Mouse (Mus musculus) testis, postnatal 10 days (tissue): ENCODE measurements around the gene Cenpu.
A peak's percentile ranks its signal among the peaks of the same experiment; 100 is the strongest.
"Not testable (repeated sequence)": the region's sequence is repeated elsewhere in the genome, so short reads cannot be mapped to it uniquely, and the experiment has no call there.

Source experiments
- DNase-seq: peaks from one replicate; pipeline ENCODE4 v3.0.0; 2021; ENCODE audit warnings: low spot score

Gene Cenpu

DNA sequence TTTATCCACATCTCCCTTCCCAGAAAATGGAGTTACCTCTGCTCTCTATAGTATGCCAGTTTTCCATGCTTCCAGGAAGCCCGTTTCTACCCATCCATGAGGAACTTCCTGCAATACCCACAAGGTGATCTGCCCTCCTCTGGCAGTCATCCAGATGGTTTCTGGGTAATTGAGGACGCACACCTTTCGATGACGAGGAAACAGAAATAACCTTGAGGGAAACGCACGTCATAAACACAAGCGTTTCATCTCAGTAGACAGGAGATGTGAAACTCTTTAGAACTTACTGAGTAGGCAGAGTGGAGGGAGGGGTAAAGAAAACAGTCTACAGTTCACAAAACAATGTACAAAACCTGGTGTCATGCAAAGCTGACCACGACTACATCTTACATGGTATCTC, 1.8 kb upstream of the Cenpu start:
- no peak for DNase-seq

DNA sequence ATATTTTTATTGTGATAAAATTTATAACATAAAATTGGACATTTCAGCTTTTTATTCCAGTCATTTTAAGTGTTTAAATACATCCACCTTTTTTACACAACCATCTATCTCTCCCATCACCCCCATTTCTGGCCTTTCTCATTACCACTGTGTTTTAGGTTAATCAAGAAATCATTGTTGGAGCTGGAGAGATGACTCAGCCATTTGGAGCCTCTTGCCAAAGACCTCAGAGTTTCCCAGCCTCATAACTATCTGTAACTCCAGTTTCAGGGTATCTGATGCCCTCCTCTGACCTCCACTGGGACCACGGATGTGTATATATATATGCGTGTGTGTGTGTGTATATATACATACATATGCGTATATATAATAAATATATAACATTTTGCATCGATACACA, 799 bp upstream of the Cenpu start:
- no peak for DNase-seq

DNA sequence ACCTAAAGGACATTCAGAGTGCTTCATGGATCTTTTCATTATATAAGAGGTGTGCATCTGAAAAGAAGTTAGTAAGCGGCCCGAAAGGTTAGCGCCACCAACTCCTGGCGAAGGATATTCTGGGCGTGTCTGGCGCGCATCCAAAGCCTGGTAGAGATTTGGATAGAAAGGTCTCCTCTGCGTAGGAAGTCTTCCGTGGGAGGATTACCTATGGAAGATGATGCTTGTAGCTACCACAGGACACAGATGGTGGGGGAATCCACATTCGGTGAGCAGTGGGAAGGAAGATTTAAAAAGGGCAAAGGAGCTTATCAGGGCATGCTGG, 575 bp downstream of the Cenpu start:
- DNase-seq: peak; percentile 69

DNA sequence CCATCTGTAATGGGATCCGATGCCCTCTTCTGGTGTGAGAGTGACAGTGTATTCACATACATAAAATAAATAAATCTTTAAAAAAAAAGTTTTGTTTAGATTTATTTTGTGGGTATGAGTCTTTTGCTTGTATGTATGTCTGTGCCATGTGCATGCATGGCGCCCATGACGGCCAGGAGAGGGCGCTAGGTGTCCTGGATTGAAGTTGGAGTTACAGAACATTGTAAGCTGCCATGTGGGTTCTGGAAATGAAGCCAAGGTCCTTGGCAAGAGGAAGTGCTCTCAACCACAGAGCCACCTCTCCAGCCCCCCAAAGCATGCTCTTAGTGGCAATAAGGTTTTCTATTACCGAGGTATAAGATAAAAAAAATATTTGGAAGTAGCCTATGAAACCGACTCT, 7.6 kb downstream of the Cenpu start:
- peak; percentile 69 for DNase-seq

DNA sequence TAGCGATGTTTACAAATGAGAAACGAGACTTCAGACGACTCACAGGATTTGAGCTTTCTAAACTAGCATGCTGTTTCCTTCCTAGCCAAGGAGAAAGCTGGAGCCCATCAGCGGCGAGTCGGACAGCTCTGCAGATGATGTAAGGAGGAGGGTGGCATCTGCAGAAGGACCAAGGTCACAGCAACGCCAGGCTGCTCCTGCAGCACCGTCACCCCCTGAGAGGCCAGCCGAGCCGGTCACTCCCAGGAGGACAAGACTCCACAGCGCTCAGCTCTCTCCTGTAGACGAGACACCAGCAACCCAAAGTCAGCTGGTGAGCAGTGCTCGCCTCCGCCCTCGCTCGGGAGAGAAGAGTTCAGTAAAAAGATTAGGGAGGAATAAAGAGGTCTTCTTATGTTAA, 10.5 kb downstream of the Cenpu start:
- no peak for DNase-seq

DNA sequence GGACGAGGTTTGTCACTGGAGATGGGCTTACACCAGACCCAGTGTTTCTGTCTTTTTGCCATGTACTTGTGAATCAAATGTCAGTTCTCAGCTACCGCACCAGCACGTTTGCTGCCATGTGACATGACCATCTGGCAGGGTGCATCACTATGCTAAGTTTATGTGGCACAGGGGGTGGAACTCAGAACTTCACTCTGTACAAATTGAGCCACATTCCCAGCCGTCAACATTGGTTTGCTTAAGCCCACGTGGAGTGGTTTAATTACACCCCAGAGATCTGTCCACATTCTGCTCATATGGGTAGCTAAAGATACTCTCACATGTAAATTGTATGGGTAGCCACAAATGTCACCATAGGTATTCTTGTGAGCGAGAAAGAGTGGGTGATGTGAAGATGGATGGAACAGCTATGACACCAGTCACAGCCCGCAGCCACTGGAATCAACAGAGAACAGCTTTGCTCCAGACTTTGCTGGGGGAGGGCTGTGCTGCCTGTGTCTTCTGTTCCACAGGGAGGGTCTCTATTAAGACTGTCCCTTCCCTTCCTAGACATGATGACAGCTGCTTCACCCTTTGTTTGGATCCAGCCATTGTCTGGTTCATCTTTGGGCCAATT, 15.2 kb downstream of the Cenpu start:
- DNase-seq: no peak

DNA sequence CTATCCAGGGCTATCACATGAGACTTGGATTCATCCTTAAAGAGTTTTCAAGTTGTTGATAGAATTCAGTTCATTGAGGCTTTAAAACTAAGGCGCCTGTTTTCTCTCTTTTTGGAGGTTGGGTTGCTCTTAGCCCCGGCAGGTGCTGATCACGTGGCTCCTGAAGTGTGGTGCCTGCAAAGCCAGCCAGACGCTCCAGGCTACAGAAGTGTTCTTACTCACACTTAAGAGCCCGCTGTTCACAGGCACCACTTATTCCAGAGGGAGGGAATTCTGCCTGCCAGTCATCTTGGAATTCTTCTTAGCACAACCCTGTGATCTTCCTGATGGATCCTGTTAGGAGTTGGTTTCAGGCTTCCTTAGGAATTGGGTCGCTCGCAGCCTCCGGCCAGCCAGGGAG, 16.1 kb downstream of the Cenpu start:
- DNase-seq: no peak

DNA sequence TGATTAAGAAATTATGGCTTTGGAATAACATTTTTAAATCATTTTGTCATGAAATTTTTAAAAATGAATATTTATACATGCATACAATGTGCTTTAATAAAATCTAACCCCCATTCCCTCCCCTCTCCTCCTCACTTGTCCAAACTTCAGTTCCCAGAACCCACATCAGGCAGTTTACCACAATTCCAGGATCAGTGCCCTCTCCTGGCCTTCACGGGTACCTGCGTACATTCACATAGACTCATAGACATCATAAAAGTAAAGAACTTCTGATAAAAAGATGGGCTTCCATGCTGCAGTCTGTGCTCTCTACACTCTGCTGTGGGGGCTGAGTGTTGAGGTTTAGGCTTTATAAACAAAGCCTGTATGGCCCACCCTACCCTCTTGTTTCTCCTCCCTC, 17.1 kb downstream of the Cenpu start:
- no peak for DNase-seq

DNA sequence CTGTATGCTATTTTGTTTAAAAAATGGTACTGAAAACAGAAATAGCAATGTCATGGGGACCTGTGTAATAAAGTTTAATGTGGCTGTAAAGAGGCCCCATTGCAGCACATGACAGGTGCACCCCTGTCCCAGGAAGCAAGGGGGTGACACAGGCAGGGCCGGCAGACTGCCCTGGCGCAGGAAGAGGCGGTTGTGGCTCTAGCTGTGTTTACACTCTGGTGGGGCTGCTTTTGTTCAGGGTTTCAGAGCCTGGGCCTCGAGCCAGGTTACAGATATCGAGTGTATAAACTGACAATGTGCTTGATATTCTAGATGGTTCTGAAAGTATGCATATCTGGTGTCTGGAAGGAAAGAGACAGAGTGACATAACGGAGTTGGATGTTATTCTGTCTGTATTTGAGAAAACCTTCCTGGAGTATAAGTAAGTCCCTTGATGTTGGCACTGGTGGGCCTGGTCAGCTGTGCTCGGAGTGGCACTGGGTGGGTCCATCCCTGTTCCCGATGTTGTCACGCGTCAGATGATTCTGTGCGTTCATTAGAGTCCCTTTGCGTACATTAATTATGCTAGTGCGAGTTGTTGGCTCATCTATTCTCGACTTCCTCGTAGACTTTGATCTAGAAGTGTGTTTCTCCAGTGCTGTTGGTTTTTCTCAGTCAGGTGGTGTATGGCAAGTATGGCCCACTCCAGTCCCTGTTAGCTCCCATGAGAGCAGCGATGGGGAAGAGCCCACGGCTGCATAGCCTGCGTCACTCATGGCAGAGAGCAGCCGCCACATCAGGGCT, 18.0 kb downstream of the Cenpu start:
- DNase-seq: no peak

DNA sequence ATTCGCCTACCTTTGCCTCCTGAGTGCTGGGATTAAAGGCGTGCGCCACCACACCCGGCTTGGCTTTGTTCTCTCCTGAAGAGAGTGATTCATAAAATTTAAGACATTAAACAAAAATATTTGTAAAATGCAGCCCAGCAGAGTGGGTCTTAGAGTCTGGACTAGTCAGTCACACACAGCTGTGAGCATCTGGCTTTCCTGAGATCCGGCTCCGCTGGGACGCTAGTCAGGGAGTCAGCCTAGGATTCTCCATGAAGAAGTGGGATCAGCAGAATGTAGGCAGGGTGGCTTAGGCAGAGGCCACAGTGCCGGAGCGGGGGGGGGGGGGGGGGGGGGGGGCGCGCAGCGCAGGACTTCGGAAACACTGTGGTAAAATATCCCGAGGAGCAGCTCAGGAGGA, 18.8 kb downstream of the Cenpu start:
- no peak for DNase-seq

DNA sequence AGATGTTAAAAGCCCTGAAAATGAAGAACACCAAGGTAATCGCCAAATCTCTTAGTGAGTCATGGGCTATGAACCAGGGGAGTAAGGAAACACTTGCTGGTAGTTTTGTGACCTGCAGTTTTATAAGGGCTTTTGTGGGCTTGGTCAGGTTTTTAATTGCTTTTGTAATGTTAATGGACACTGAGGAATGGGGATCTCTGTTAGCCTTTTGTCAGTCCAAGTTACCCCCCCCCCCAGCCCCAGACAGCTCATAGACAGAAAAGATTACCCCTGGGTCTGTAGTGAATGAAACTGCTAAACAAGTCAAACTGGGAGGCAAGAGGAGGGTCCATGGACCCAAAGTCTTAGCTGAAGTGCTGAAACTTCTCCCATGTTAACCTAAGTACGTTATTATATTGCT, 21.6 kb downstream of the Cenpu start:
- DNase-seq: no peak

DNA sequence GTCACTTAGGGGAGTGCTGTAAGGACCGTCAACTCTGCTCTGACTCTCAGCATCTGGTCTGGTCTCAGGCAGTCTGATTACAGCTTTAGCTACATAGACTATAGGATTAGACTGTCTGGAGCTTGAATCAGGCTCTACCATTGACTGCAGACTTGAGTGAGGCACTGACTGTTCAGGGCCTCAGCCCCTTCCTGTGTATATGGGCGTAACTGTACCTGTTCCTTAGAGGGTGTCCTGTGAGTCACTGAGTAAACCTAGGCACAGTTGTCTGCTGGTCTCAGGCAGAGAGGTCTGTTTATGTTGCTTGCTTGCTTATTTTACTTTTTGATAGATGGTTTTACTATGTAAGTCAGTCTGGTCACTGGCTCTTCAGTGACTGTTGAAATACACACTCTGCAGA, 22.1 kb downstream of the Cenpu start:
- DNase-seq: no peak

DNA sequence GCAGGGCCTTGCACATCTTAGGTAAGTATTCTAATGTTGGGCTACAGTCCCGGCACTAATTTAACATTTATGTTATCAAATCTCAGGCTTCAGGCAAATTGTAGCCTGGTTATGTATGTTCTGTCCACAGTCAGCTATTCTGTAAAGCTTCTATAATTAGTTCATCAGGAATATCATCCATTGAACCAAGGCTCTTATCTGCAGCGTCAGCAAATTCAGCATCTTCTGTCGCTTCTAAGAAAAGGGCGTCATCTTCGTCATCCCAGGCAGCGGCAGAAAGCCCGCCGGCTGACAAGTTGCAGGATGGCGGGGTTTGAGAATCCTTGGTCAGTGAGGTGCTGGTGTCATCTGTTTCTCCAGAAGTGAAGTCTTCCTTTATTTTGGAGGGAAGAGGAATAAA, 27.0 kb downstream of the Cenpu start:
- no peak for DNase-seq

DNA sequence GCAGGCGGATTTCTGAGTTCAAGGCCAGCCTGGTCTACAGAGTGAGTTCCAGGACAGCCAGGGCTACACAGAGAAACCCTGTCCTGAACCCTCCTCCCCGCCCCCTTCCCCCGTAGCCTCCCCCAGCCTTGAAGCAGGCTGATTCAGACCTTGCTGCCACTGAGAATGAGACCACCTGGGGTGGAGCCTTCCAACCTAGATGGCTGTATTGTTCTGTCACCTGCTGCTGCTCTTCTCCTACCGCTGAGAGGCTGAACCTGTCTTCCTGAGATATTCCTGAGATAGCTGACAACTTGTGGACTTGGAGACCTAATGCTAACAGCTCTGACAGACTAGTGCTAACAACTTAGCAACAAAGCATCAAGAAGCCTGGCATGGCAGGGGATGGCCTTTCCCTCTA, 32.5 kb downstream of the Cenpu start:
- DNase-seq: not testable (repeated sequence)

DNA sequence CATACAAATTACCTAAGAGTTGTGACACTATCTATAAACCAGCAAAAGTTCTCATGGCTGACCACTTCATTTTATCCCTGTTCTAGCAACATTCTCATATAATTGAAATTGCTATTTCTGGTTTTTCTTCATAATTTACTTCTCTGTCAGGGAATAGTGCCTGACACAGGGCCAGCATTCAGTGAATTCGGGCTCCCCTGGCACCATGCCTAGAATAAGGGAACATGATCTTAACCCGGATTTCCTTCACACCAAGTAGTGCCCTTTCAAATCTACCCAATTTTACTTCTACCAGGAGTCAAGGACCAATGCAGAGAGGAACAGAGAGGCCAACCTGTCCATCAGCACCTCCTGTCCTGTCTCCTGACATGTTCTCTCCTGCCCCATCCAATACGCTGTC, 33.7 kb downstream of the Cenpu start:
- DNase-seq: no peak

DNA sequence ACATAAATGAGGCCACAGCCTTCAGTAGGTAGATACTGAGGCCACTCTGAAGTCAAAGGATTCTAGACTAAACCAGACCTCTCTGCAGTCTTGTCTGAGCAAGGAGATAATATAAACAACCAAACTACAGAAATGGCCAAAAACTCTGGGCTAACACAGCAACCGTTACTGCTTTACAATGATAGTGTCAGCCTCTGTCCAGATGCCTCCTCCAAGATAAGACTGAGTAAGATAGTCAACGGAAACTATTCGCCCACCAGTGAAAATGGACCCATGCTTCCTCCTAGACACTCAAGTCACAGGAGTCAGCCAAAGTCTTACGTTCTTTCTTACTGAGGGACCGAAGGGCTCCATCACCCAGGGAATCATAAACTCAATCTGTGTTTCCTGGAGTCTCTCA, 36.1 kb downstream of the Cenpu start:
- DNase-seq: no peak

DNA sequence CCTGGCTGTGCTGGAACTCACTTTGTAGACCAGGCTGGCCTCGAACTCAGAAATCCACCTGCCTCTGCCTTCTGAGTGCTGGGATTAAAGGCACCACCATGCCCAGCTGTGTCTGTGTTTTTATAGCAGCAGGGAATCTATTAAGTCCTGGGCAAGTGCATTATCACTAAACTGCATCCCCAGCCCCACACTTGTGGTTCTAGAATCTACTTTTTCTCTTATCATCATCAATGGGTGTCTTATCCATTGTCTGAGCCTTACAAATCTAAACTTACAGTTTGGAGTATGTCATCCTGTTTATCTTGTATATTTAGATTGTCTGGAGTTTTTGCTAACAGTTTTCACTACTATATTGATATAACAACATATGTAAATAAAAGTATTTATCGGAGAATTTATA, 36.8 kb downstream of the Cenpu start:
- no peak for DNase-seq

DNA sequence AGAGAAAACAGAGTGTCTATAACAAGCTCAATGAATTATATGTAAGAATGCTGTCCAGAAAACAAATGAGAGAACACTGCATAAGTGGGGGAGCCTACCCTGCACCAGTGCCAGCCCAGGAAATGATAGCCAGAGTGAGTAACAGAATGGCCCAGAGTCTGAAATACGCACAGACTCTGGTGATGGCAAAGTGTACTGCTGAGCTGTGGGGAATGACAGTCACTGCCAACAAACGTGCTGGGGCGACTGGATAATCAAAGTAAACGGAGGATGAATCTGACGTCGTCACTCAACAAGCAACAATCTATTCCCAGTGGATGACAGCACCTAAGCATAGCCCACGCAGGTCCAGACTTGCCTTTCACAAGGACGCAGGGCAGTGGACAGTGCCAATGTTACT, 41.2 kb downstream of the Cenpu start:
- DNase-seq: no peak

DNA sequence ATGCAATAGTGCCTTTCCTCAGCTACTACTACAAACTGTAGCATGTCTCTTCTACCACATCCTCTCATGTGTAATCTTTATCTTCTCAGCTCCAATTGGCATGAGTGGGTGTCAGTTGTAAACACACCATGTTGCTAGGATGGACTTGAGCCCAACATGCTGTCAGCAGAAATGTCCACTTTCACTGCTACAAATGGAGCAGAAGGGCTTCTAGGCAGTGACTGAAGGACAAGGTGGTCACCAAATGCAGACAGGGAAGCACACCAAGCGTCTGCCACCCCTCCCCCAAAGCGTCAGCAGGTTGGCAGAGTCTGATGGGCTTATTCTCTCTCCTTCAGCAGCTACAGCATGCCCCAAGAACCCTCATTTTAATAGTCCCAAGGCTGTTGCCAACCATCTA, 41.9 kb downstream of the Cenpu start:
- no peak for DNase-seq

DNA sequence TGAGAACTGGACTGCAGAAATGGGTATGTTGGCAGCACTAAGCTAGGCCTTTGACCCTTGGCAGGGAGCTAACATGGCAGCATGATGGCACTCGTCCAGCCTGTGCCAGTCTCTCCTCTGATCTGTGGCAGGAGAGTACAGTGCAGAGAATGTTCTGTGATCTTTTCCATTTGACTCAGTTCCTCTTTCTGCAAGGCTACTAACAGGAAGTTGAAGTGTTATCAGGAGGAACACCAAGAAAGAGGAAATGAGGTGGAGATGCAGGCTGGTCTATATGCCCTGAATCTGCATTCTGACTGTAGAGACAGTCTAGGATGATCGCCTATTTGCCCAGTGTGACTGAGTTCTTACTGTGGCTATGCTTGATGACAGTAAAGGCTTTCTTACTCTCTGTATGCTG, 43.8 kb downstream of the Cenpu start:
- DNase-seq: no peak

DNA sequence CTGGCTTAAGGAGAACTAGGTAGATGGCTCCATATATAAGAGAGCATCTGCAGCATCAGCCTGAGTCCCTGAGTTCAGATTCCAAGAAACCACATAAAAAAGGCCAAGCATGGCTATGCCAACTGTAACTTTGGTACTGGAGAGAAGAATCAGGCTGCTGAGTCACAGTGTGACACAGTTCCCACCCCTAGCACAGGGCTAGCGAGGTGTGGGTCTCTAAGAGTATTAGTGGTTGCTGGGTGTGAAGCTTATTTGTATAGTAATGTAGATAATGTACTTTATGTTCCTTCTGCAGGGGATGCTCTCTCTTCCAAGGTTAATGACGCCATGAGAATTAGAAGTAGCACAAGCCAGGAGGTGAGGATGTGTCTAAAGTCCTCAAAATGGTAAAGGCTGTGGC, 44.7 kb downstream of the Cenpu start:
- no peak for DNase-seq

DNA sequence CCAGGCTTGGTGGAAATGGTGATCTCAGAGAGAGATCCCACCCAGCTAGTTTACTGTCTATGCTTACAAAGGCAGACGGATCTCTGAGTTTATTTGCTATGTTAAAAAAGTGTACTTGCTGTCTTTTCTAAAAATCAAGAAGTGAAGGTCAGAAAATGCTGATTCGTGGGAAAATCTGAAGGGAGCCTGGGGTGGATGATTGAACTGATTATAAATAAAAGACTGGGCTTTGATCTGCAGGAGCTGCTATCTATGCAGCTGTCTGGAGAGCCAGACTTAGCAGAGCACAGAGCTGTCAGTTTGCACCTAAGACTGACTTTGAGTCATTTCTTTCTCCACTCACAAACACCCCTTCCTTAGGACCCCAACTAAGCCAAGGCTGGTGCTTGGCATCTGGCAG, 45.6 kb downstream of the Cenpu start:
- DNase-seq: no peak

DNA sequence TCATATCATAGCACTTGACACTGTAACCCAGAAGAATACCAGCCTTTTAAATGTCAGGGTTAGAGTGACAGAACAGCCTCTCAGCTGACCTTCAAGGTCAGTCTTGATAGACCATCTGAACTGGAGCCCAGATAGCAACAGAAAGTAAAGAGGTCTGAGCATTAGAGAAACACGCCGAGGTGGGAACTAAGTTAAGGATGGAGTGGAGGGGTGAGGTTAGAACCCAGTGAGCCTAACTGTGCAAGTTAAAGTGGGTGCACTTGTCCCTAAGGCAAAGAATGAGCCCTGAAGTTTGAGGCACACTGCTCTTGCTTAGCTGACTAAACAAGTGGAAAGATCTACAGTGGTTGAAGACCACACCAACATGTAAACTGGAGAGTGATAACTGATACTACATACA, 46.3 kb downstream of the Cenpu start:
- no peak for DNase-seq

DNA sequence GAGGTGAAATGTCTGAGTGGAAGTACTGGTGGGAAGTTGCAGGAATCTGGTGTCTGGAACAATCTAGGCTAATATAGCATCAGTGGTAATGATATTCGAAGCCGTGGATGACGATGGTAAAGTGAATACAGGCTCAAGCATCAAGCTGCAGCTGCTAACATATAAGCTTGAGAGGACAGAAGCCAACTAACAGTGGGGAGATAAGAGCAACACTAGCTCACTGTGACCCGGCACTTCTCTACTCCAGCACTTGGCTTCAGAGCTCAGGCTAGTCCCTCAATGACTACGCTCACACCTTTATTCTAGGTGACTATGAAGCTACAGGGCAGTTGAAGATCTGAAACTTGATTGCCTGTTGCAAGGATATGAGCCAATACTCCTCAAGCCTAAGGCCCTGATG, 46.9 kb downstream of the Cenpu start:
- DNase-seq: no peak
